Mouse (Mus musculus) frontal cortex, postnatal 10 days (tissue): Measurements from ENCODE around the gene Car7.
"Not testable (repeated sequence)": the region's sequence is repeated elsewhere in the genome, so short reads cannot be mapped to it uniquely, and the experiment has no call there.

Experiments used
- DNase-seq, 2 experiments: peaks; one replicate each; pipeline ENCODE4 v3.0.0; 2022; ENCODE audit warnings: low spot score in 2 of 2, mixed read lengths in 1 of 2

The Car7 gene

DNA sequence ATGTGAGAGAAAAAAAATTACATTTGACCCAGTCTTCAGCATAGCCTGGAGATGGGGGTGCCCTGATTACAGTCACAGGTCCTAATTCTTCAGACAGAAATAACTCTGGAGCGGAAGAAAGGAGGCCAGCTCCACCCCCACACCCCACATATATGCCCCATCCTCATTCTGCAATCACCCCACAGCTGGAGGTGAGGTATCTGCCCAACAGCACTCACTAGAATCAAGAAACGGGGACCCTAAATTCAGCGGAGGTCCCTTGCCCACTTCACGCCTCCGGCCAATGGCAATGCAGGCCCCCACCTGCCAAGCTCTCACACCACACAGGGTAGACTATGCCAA, 30.9 kb downstream of the Car7 start:
- no peak for DNase-seq

- DNase-seq, result no peak
Measured at GRCm38 (mm10) chr8:104569559-104569958, 35.1 kb downstream of the Car7 start.

DNA sequence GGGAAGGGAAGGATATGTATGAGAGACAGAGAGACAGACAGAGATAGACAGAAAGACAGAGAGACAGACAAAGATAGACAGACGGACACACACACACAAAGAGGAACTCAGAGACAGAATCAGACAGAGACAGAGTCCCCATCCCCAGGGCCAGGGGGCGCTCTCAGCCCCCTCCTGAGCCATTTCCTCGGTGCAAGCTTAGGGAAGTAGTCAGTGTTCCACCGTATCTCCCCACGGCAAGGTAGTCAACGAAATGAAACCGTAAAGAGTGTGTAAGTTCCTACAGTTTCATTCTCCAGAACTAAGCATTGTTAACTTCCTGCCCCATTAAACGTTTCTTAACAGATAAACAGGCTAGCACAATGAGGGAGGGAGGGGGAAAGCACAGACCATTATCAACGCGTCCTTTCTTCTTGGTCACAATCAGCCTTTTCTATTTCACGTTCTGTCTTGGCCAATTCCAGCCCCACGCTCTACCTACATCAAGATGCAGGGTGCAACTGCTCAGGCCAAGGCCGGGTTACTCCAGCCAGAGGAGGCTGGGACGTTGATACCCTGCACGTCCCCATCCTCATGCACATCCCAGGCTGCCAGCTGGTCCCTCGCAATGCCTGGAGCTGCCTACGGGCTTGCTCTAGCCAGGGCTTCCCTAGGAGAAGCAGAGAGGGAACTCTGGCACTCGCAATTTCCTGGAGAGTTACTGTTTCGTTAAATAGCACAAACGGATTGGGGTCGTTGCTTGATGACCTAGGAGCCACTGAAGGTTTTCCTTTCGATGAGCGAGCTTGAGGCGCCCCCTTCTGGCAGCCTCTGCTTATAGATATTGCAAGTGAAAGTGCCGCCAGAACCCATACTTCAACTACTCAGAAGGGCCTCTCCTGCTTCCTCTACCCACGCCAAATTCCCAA, 36.2 kb downstream of the Car7 start:
- DNase-seq, result peak; percentile 36 to 74

- DNase-seq, result no peak
Measured at GRCm38 (mm10) chr8:104576820-104577219, 42.3 kb downstream of the Car7 start.

GRCm38 (mm10) chr8:104577606-104578005, 43.1 kb downstream of the Car7 start:
- DNase-seq, result not testable (repeated sequence)

DNA sequence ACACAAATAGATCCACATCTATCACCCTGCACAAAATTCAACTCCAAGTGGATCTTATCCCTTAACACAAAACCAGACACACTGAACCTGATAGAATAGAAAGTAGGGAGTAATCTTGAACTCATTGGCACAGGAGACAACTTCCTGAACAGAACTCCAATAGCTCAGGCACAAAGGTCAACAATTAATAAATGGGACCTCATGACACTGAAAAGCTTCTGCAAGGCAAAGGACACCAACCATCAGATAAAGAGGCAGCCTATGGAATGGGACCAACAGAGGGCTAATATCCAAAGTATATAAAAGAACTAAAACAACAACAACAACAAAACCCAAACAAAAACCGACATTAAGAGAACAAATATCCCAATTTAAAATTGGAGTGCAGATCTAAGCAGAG, 50.0 kb downstream of the Car7 start:
- no peak for DNase-seq

- no peak for DNase-seq
Measured at GRCm38 (mm10) chr8:104590284-104590683, 55.8 kb downstream of the Car7 start.

GRCm38 (mm10) chr8:104591133-104591834, 56.8 kb downstream of the Car7 start, which contains the start of gene Pdp2:
Gene Pdp2, plus strand, starts transcription at chr8:104591451.
- DNase-seq, result peak; percentile 82 to 89

DNA sequence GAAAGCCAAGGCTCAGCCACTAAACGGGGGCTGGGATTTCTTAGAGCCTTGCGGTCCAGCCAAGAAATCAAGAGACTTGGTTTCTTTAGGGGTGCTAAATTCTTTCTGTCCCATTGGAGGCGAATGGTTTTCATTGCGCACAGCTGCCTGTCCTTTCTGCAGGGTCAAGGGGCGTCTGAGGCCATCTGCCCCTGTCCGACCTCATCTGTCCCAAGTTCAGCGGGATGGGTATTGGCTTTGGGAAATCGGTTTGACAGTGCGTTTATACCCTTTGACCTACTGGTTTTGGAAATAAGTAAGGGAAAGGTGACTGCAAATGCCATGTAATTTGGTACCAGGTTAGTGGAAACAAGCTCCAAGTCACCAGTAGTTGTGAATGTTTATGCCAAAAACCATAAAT, 57.4 kb downstream of the Car7 start:
- no peak for DNase-seq

DNA sequence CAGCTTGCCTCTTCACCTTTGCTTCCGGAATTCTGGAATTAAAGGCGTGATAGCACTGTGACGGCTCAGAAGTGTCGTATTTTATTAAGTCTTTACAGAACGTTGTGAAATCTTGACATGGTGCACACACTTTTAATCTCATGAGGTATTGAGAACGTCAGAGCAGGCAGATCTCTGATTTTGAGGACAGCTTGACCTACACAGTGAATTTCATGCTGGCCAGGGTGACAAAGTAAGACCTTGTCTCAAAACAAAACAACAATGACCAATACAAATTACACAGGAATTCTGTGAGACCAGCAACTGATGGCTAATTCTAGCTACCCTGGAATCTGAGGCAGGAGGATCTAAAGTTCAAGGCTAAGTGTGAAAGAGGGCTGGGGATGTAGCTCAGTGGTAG, 58.1 kb downstream of the Car7 start:
- DNase-seq, result no peak

DNA sequence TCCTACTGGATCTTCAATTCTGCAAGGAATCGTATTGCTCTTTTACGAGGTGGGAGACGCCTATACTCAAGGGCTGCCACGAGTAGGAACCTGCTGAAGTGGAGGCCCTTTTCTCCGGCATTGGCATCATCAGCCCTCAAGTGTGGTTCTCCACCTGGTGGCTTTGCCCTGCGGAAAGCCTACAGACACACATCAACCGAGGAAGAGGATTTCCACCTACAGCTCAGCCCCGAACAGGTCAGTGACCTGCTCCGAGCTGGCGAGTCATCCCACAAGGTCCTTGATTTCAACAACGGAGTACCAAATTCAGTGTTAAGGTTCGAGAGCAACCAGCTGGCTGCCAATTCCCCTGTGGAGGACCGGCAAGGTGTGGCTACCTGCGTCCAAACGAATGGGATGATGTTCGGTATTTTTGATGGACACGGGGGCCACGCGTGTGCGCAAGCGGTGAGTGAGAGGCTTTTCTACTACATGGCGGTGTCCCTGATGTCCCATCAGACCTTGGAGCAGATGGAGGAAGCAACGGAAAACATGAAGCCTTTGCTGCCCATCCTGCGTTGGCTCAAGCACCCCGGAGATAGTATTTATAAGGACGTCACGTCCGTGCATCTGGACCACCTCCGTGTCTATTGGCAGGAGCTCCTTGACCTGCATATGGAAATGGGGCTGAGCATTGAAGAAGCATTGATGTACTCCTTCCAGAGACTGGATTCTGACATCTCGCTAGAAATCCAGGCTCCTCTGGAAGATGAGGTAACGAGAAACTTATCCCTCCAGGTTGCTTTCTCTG, 59.2 kb downstream of the Car7 start:
- no peak for DNase-seq

DNA sequence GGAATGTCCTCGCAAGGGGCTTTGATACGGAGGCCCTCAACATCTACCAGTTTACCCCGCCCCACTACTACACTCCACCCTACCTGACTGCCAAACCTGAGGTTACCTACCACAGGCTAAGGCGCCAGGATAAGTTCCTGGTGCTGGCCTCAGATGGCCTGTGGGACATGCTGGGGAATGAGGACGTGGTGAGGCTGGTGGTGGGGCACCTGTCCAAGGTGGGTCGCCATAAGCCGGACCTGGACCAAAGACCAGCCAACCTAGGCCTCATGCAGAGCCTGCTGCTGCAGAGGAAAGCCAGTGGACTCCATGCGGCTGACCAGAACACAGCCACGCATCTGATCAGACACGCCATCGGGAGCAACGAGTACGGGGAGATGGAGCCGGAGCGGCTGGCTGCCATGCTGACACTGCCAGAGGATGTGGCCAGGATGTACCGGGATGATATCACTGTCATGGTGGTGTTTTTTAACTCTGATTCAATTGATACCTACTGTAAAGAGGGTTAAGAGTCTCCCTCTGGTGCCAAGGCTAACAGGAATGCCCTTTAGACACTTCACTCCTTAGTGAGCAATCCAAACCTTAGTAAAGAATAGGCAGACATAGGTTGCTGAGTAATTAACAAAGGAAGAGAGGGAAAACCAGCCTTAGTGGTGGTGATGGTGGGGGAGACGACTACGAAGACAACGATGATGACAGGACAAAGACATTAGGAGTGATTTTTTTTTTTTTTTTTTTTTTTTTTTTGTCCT, 60.3 kb downstream of the Car7 start:
- no peak for DNase-seq

- DNase-seq, result no peak
Measured at GRCm38 (mm10) chr8:104595773-104596536, 61.5 kb downstream of the Car7 start.

DNA sequence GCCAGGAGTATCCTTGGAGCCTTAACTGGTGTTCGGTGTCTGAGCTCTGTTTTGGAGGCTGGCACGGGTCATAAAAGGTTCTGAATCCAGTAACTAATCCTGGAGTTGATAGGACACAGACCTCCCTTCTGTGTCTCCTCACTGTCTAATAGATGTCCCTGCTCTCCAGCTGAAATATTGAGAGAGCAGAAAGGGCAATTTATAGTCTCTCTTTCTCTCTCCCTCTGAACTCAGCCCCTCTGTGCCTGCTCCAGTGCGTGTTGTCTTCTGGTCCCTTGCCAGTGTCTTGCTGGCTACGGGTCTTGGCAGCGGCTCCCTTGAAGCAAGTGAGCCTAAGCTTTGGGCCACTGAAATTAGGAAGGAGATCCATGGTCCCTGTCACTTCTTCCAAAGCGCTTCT, 63.2 kb downstream of the Car7 start:
- no peak for DNase-seq

- no peak for DNase-seq
Measured at GRCm38 (mm10) chr8:104598496-104598895, 64.0 kb downstream of the Car7 start.
